Mouse (Mus musculus): Measurements from ENCODE around the gene Acot4. TPM values are rescaled to one million over a fixed set of nuclear protein-coding genes. Genes with fewer than 3 reads are reported as not detected.
"Not testable (repeated sequence)": the region's sequence is repeated elsewhere in the genome, so short reads cannot be mapped to it uniquely, and the experiment has no call there.

Acot4 gene
- polyA plus RNA-seq, 2 experiments, result 5.0 to 8.4 TPM

DNA sequence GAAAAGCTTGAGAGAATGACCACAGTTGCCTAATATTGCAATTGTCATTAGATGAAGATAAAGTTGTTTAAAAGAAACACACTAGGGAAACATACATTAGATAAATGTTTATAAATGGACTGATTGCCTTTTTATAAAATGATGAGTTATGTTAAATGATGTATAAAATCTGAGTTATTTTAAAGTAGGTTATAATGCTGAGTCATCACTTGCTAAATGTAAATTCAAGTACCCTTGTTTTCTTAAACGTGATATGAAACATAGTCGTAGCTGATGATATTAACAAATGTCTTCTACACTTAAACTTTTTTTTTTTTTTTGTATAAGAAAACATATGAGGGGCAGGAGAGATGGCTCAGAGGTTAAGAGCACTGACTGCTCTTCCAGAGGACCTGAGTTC, 25.7 kb downstream of the Acot4 start:
- no peaks in the 10 kb centered on the region for H3K36me3 ChIP-seq (replicated peaks; ENCODE audit: control insufficient read depth, insufficient read depth, low read depth)
- no peak for ATAC-seq (ENCODE audit: insufficient read depth)
- peaks cover 3% of the 10 kb centered on the region for H3K27me3 ChIP-seq (ENCODE audit: control insufficient read depth, insufficient read depth, low read length)
- no peak for TF ChIP-seq EP300 (IDR thresholded peaks at IDR 0.05; ENCODE audit: low read depth)
- TF ChIP-seq CTCF (IDR thresholded peaks at IDR 0.05; ENCODE audit: low read depth), result no peak
- H3K4me2 ChIP-seq (ENCODE audit: low read depth), result no peak overlapping the region
- H3K4me1 ChIP-seq (replicated peaks; ENCODE audit: control insufficient read depth in 2 of 2, insufficient read depth in 2 of 2, low read length in 1 of 2), result no peaks in the 10 kb centered on the region
- H3K9ac ChIP-seq (replicated peaks), result no peak overlapping the region
- no peaks in the 10 kb centered on the region for H3K9me3 ChIP-seq (ENCODE audit: control insufficient read depth, low read length)
- WGBS (ENCODE audit: insufficient replicate concordance), result 46% methylated on average over 2 of the region's 2 CpGs
- no peak overlapping the region for H3K4me3 ChIP-seq (ENCODE audit: insufficient read depth in 1 of 2, low read depth in 2 of 2, low read length in 2 of 2)
- DNase-seq (ENCODE audit: low read depth in 3 of 3, low spot score in 3 of 3), result no peak
- no peak overlapping the region for H3K27ac ChIP-seq

DNA sequence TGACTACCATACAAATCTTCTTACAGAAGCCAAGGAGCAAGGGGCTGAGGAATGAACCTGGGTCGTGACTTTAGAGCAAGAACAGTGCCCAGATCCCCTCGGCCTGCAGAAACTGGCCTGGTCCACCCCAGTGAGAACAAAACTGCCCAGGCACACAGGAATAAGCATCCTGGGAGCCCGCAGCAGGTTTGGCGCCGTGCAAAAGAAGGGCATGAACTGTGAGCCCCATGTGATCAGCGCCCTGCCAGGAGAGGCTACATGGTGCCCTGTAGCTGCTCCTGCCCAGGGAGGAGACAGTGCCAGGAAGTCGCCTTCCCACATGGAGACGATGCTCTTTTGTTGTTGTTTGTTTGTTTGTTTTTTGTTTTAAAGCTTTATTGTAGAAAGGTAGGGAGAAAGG, 26.4 kb downstream of the Acot4 start:
- no peak overlapping the region for H3K4me2 ChIP-seq (ENCODE audit: low read depth)
- no peak overlapping the region for H3K4me3 ChIP-seq (ENCODE audit: insufficient read depth in 1 of 2, low read depth in 2 of 2, low read length in 2 of 2)
- no peaks in the 10 kb centered on the region for H3K36me3 ChIP-seq (replicated peaks; ENCODE audit: control insufficient read depth, insufficient read depth, low read depth)
- 59% methylated on average over 8 of the region's 8 CpGs for WGBS (ENCODE audit: insufficient replicate concordance)
- H3K27me3 ChIP-seq (ENCODE audit: control insufficient read depth, insufficient read depth, low read length), result peaks cover 9% of the 10 kb centered on the region
- TF ChIP-seq CTCF (IDR thresholded peaks at IDR 0.05; ENCODE audit: low read depth), result no peak
- TF ChIP-seq EP300 (IDR thresholded peaks at IDR 0.05; ENCODE audit: low read depth), result no peak
- ATAC-seq (ENCODE audit: insufficient read depth) (no peak), DNase-seq (ENCODE audit: low read depth in 3 of 3, low spot score in 3 of 3) (no peak)
- H3K27ac ChIP-seq, result no peak overlapping the region
- H3K9me3 ChIP-seq (ENCODE audit: control insufficient read depth, low read length), result no peaks in the 10 kb centered on the region
- no peak overlapping the region for H3K9ac ChIP-seq (replicated peaks)
- H3K4me1 ChIP-seq (replicated peaks; ENCODE audit: control insufficient read depth in 2 of 2, insufficient read depth in 2 of 2, low read length in 1 of 2), result no peaks in the 10 kb centered on the region

DNA sequence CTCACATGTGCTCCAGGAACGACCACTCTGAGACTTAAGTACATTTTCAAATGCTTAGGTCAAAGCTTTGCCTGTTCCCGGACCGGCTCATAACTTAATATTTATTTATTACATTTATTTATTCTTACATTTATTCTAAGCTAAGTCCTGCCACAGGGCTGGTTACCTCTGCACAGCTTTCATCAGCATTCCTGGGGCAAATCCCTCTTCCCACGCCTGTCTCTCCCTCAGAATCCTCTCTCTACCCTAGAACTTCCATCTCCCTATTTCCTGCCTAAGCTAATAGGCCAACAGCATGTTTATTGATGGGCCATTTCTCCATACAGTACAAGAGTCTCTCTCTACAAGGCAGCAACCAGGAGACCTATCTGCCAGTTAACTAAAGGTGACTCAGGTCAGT, 29.6 kb downstream of the Acot4 start:
- DNase-seq (ENCODE audit: low read depth in 3 of 3, low spot score in 3 of 3), result no peak
- Histone ChIP-seq H3K4me3 (ENCODE audit: insufficient read depth in 1 of 2, low read depth in 2 of 2, low read length in 2 of 2) (no peak overlapping the region), H3K27ac (no peak overlapping the region), H3K27me3 (ENCODE audit: control insufficient read depth, insufficient read depth, low read length) (peaks cover 14% of the 10 kb centered on the region), H3K9ac (replicated peaks) (no peak overlapping the region), H3K4me1 (replicated peaks; ENCODE audit: control insufficient read depth in 2 of 2, insufficient read depth in 2 of 2, low read length in 1 of 2) (no peaks in the 10 kb centered on the region), H3K36me3 (replicated peaks; ENCODE audit: control insufficient read depth, insufficient read depth, low read depth) (no peaks in the 10 kb centered on the region), H3K9me3 (ENCODE audit: control insufficient read depth, low read length) (no peaks in the 10 kb centered on the region), H3K4me2 (ENCODE audit: low read depth) (no peak overlapping the region)
- no peak for ATAC-seq (ENCODE audit: insufficient read depth)
- 55% methylated on average over 4 of the region's 4 CpGs for WGBS (ENCODE audit: insufficient replicate concordance)
- TF ChIP-seq CTCF (IDR thresholded peaks at IDR 0.05; ENCODE audit: low read depth) (no peak), EP300 (IDR thresholded peaks at IDR 0.05; ENCODE audit: low read depth) (no peak)

DNA sequence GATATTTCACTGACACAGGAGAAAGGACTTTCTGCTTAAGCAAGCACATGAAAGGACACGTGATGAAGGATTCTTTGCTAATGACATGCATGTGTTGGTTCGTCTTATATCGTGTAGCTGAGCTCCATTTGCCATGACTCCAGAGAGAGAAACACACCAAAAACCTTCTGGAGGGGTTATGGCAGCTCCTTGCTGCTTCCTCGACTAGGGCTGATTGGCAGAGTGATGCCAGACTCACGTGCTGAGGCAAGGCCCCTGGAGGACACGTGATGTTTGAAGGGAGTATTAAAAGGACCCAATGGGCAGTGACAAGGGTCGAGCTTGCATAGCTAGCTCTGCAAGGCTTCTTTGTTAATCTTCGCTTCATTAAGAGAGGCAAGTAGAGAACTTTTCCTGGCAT, 30.1 kb downstream of the Acot4 start:
- Histone ChIP-seq H3K9ac (replicated peaks) (no peak overlapping the region), H3K9me3 (ENCODE audit: control insufficient read depth, low read length) (no peaks in the 10 kb centered on the region), H3K27ac (no peak overlapping the region), H3K27me3 (ENCODE audit: control insufficient read depth, insufficient read depth, low read length) (peaks cover 14% of the 10 kb centered on the region), H3K36me3 (replicated peaks; ENCODE audit: control insufficient read depth, insufficient read depth, low read depth) (no peaks in the 10 kb centered on the region), H3K4me2 (ENCODE audit: low read depth) (no peak overlapping the region), H3K4me1 (replicated peaks; ENCODE audit: control insufficient read depth in 2 of 2, insufficient read depth in 2 of 2, low read length in 1 of 2) (no peaks in the 10 kb centered on the region), H3K4me3 (ENCODE audit: insufficient read depth in 1 of 2, low read depth in 2 of 2, low read length in 2 of 2) (no peak overlapping the region)
- no peak for ATAC-seq (ENCODE audit: insufficient read depth)
- no peak for DNase-seq (ENCODE audit: low read depth in 3 of 3, low spot score in 3 of 3)
- WGBS (ENCODE audit: insufficient replicate concordance), result 46% methylated on average over 8 of the region's 8 CpGs
- TF ChIP-seq EP300 (IDR thresholded peaks at IDR 0.05; ENCODE audit: low read depth) (no peak), CTCF (IDR thresholded peaks at IDR 0.05; ENCODE audit: low read depth) (no peak)

DNA sequence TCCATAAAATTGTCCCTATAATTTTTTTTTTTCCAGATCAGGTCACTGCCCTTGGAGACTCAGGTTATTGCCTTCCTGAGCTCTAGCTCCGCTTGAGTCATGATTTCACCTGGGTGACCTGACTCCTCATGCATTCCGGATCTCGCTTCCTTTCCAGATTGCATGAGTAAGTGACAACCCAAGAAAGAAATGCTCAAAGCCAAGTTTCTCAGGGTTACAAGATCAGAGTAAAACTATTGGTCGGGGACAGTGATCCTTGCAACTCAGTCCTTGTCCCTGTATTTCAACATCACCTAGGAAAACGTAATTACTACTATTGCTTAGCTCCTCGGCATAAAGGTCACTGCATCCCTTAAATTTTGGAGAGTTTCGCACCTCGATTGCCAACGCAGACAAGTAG, 30.8 kb downstream of the Acot4 start, which contains the start of gene Acot5:
Gene Acot5 (plus strand): TSS at position 340 of the 400 bp plus-strand sequence.
- Histone ChIP-seq H3K27ac (no peak within 1 kb of the TSS), H3K9me3 (ENCODE audit: control insufficient read depth, low read length) (no peaks in the 10 kb centered on the region), H3K4me3 (ENCODE audit: insufficient read depth in 1 of 2, low read depth in 2 of 2, low read length in 2 of 2) (peak within 1 kb of the TSS; percentile 1 to 28), H3K36me3 (replicated peaks; ENCODE audit: control insufficient read depth, insufficient read depth, low read depth) (no peaks in the 10 kb centered on the region), H3K27me3 (ENCODE audit: control insufficient read depth, insufficient read depth, low read length) (peaks cover 14% of the 10 kb centered on the region), H3K9ac (replicated peaks) (no peak within 1 kb of the TSS), H3K4me1 (replicated peaks; ENCODE audit: control insufficient read depth in 2 of 2, insufficient read depth in 2 of 2, low read length in 1 of 2) (no peaks in the 10 kb centered on the region), H3K4me2 (ENCODE audit: low read depth) (peak within 1 kb of the TSS; percentile 41)
- DNase-seq (ENCODE audit: low read depth in 3 of 3, low spot score in 3 of 3), result no peak
- ATAC-seq (ENCODE audit: insufficient read depth), result no peak
- 47% methylated on average over 9 of the region's 9 CpGs for WGBS (ENCODE audit: insufficient replicate concordance)
- TF ChIP-seq CTCF (IDR thresholded peaks at IDR 0.05; ENCODE audit: low read depth), result no peak
- TF ChIP-seq EP300 (IDR thresholded peaks at IDR 0.05; ENCODE audit: low read depth), result no peak

DNA sequence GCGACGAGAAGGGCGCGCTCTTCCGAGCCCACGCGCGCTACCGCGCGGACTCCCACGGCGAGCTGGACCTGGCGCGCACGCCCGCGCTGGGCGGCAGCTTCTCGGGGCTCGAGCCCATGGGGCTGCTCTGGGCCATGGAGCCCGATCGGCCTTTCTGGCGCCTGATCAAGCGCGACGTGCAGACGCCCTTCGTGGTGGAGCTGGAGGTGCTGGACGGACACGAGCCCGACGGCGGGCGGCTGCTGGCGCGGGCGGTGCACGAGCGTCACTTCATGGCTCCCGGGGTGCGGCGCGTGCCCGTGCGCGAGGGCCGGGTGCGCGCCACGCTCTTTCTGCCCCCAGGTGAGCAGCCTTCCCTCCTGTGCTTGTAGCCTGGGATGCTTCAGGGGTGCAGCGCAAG, 31.4 kb downstream of the Acot4 start:
- peak overlapping the region; percentile 41 for H3K4me2 ChIP-seq (ENCODE audit: low read depth)
- H3K4me1 ChIP-seq (replicated peaks; ENCODE audit: control insufficient read depth in 2 of 2, insufficient read depth in 2 of 2, low read length in 1 of 2); H3K36me3 ChIP-seq (replicated peaks; ENCODE audit: control insufficient read depth, insufficient read depth, low read depth); H3K9ac ChIP-seq (replicated peaks); H3K9me3 ChIP-seq (ENCODE audit: control insufficient read depth, low read length); ATAC-seq (ENCODE audit: insufficient read depth); H3K27ac ChIP-seq; DNase-seq (ENCODE audit: low read depth in 3 of 3, low spot score in 3 of 3): not testable (repeated sequence)
- 3% methylated on average over 42 of the region's 52 CpGs for WGBS (ENCODE audit: insufficient replicate concordance)
- H3K4me3 ChIP-seq (ENCODE audit: insufficient read depth in 1 of 2, low read depth in 2 of 2, low read length in 2 of 2), result peak overlapping the region; percentile 1 to 28
- H3K27me3 ChIP-seq (ENCODE audit: control insufficient read depth, insufficient read depth, low read length), result peaks cover 14% of the 10 kb centered on the region
